Mouse (Mus musculus) bone marrow, adult 2 months (tissue): ENCODE results near the gene Calhm1.

ENCODE experiments used
- CTCF ChIP-seq: fragments of 200-500 bp; IDR thresholded peaks from 2 replicates; pipeline ENCODE4 v1.5.1; 2011; ENCODE audit warnings: low read length, control low read depth; ENCODE audit not compliant: control insufficient read depth, insufficient read depth
- POLR2A ChIP-seq: fragments of 200-500 bp; IDR thresholded peaks from 2 replicates; pipeline ENCODE4 v1.6.1; 2011; ENCODE audit warnings: low read depth, mild to moderate bottlenecking, control low read depth, low read length, borderline replicate concordance; ENCODE audit not compliant: control insufficient read depth

DNA sequence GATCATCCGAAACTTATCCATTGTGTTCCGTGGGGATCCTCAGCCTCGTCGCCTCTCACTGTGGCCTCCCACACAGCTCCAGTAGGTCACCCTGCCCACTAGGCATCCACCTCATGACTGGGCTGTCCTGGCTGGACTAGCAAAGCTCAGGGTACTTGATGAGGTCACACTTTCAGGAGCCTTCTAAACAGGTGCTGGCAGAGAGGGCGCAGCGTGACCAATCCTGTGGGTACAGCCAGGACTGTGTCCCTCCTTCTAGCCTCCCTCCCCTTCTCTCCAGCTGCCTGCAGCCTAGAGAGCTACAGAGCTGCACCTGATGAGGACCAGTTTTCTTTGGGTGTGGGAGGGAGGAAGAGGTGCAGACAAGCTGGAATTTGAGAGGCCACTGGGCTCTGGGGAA is at the start of gene Calhm1:
- no peak for TF ChIP-seq POLR2A
- no peak for TF ChIP-seq CTCF
